Mouse (Mus musculus): ENCODE measurements around the gene Dscaml1. TPM values are rescaled to one million over a fixed set of nuclear protein-coding genes. Genes with fewer than 3 reads are reported as not detected.
"Not testable (repeated sequence)": the region's sequence is repeated elsewhere in the genome, so short reads cannot be mapped to it uniquely, and the experiment has no call there.

Gene Dscaml1
- total RNA-seq, 2 experiments from 2014 or later, result 0.21 TPM; not detected in 1

- intact Hi-C loops (cut with DNase I; ENCODE audit: low total_unique reads), result no loop called here
- DNase-seq, result no peak
Measured at GRCm38 (mm10) chr9:45715387-45715786, 289.0 kb downstream of the Dscaml1 start.

- intact Hi-C loops (cut with DNase I; ENCODE audit: low total_unique reads), result no loop called here
- no peak for DNase-seq
Measured at GRCm38 (mm10) chr9:45719997-45720396, 293.6 kb downstream of the Dscaml1 start.

GRCm38 (mm10) chr9:45731851-45732250, 305.4 kb downstream of the Dscaml1 start:
- no peak for DNase-seq
- intact Hi-C loops (cut with DNase I; ENCODE audit: low total_unique reads), result no loop called here

- no peak for DNase-seq
- intact Hi-C loops (cut with DNase I; ENCODE audit: low total_unique reads), result no loop called here
Measured at GRCm38 (mm10) chr9:45733246-45733645, 306.8 kb downstream of the Dscaml1 start.

- no peak for DNase-seq
- intact Hi-C loops (cut with DNase I; ENCODE audit: low total_unique reads), result no loop called here
Measured at GRCm38 (mm10) chr9:45739001-45739701, 312.7 kb downstream of the Dscaml1 start.

GRCm38 (mm10) chr9:45739702-45740583, 313.5 kb downstream of the Dscaml1 start:
- intact Hi-C loops (cut with DNase I; ENCODE audit: low total_unique reads), result loop anchor here (5.0 kb wide), 2 partner anchors 138 to 328 kb away; no protein-coding TSS in a partner anchor
- DNase-seq, result peak; percentile 80

- no peak for DNase-seq
- intact Hi-C loops (cut with DNase I; ENCODE audit: low total_unique reads), result loop anchor here (5.0 kb wide), 2 partner anchors 138 to 328 kb away; no protein-coding TSS in a partner anchor
Measured at GRCm38 (mm10) chr9:45740584-45740980, 314.2 kb downstream of the Dscaml1 start.

GRCm38 (mm10) chr9:45745451-45745850, 319.0 kb downstream of the Dscaml1 start:
- no peak for DNase-seq
- intact Hi-C loops (cut with DNase I; ENCODE audit: low total_unique reads), result no loop called here

- intact Hi-C loops (cut with DNase I; ENCODE audit: low total_unique reads), result loop anchor here (5.0 kb wide), 1 partner anchor 158 kb away; no protein-coding TSS in a partner anchor
- DNase-seq, result no peak
Measured at GRCm38 (mm10) chr9:45749917-45750316, 323.5 kb downstream of the Dscaml1 start.

GRCm38 (mm10) chr9:45754452-45755091, 328.1 kb downstream of the Dscaml1 start:
- intact Hi-C loops (cut with DNase I; ENCODE audit: low total_unique reads), result loop anchor here (5.0 kb wide), 1 partner anchor 162 kb away; no protein-coding TSS in a partner anchor
- DNase-seq, result peak; percentile 61

- intact Hi-C loops (cut with DNase I; ENCODE audit: low total_unique reads), result no loop called here
- DNase-seq, result no peak
Measured at GRCm38 (mm10) chr9:45766195-45766594, 339.8 kb downstream of the Dscaml1 start.

- intact Hi-C loops (cut with DNase I; ENCODE audit: low total_unique reads), result no loop called here
- no peak for DNase-seq
Measured at GRCm38 (mm10) chr9:45767155-45767554, 340.7 kb downstream of the Dscaml1 start.

GRCm38 (mm10) chr9:45768421-45768820, 342.0 kb downstream of the Dscaml1 start:
- DNase-seq, result no peak
- intact Hi-C loops (cut with DNase I; ENCODE audit: low total_unique reads), result no loop called here

- intact Hi-C loops (cut with DNase I; ENCODE audit: low total_unique reads), result no loop called here
- DNase-seq, result no peak
Measured at GRCm38 (mm10) chr9:45769596-45769995, 343.2 kb downstream of the Dscaml1 start.

- intact Hi-C loops (cut with DNase I; ENCODE audit: low total_unique reads), result no loop called here
Measured at GRCm38 (mm10) chr9:45774088-45774487, 347.7 kb downstream of the Dscaml1 start.

GRCm38 (mm10) chr9:45776176-45776575, 349.7 kb downstream of the Dscaml1 start:
- intact Hi-C loops (cut with DNase I; ENCODE audit: low total_unique reads); DNase-seq: not testable (repeated sequence)

More at GRCm38 (mm10) chr9:45774088-45774487, 347.7 kb downstream of the Dscaml1 start:
- DNase-seq, result no peak

GRCm38 (mm10) chr9:45779201-45779600, 352.8 kb downstream of the Dscaml1 start:
- no peak for DNase-seq
- intact Hi-C loops (cut with DNase I; ENCODE audit: low total_unique reads), result no loop called here

GRCm38 (mm10) chr9:45783249-45784069, 357.0 kb downstream of the Dscaml1 start:
- DNase-seq, result no peak
- intact Hi-C loops (cut with DNase I; ENCODE audit: low total_unique reads), result no loop called here

GRCm38 (mm10) chr9:45787071-45787470, 360.6 kb downstream of the Dscaml1 start:
- intact Hi-C loops (cut with DNase I; ENCODE audit: low total_unique reads), result no loop called here
- DNase-seq, result peak; percentile 2
